Mouse (Mus musculus) ES-Bruce4 (cell line): ENCODE measurements at regions not wholly inside any gene's neighbourhood (a gene's known extent, or its start where the extent isn't known, plus 50 kb on each side); places are given as distances from the start of the nearest gene placed in this dataset.

Experiments used
- H3K27ac ChIP-seq: 2 replicates; pipeline ENCODE4 v1.5.1; 2012; ENCODE audit warnings: low read length, inconsistent platforms; ENCODE audit not compliant: insufficient read depth
- H3K27me3 ChIP-seq: 2 replicates; pipeline ENCODE4 v1.6.1; 2012; ENCODE audit warnings: mild to moderate bottlenecking, low read length, inconsistent platforms; ENCODE audit not compliant: control insufficient read depth, poor library complexity, insufficient read depth, severe bottlenecking
- H3K36me3 ChIP-seq: 2 replicates; pipeline ENCODE4 v1.6.1; 2012; ENCODE audit warnings: inconsistent platforms, mild to moderate bottlenecking, low read length, moderate library complexity; ENCODE audit not compliant: control insufficient read depth, poor library complexity, insufficient read depth, severe bottlenecking
- H3K4me1 ChIP-seq: one replicate; pipeline ENCODE4 v1.8.1; 2011; ENCODE audit warnings: low read length; ENCODE audit not compliant: control insufficient read depth, insufficient read depth
- H3K4me3 ChIP-seq: 2 replicates; pipeline ENCODE4 v1.5.1; 2011; ENCODE audit warnings: low read depth, mild to moderate bottlenecking, low read length
- H3K9ac ChIP-seq: 2 replicates; pipeline ENCODE4 v1.6.1; 2012; ENCODE audit warnings: low read depth, mild to moderate bottlenecking, inconsistent platforms; ENCODE audit not compliant: poor library complexity, severe bottlenecking
- H3K9me3 ChIP-seq: replicated peaks from 2 replicates; pipeline ENCODE4 v1.6.1; 2012; ENCODE audit warnings: mild to moderate bottlenecking, low read length, inconsistent platforms; ENCODE audit not compliant: control insufficient read depth, poor library complexity, insufficient read depth, severe bottlenecking
- CTCF ChIP-seq: IDR thresholded peaks from one replicate; pipeline ENCODE4 v1.8.1; 2011; ENCODE audit warnings: low read depth, low read length
- EP300 ChIP-seq: IDR thresholded peaks from 2 replicates; pipeline ENCODE4 v1.6.1; 2011; ENCODE audit warnings: low read depth, low read length; ENCODE audit not compliant: insufficient read depth
- POLR2A ChIP-seq: IDR thresholded peaks from one replicate; pipeline ENCODE4 v1.8.1; 2011; ENCODE audit warnings: low read length; ENCODE audit not compliant: insufficient read depth

- Histone ChIP-seq H3K36me3 (no peaks in the 10 kb centered on the region), H3K9ac (no peak overlapping the region), H3K27ac (no peak overlapping the region), H3K27me3 (no peaks in the 10 kb centered on the region), H3K4me3 (no peak overlapping the region), H3K4me1 (no peaks in the 10 kb centered on the region), H3K9me3 (no peaks in the 10 kb centered on the region)
- TF ChIP-seq CTCF (no peak), EP300 (no peak), POLR2A (no peak)
These were observed 59.7 kb upstream of the Kctd3 start for GRCm38 (mm10) chr1:189067204-189067960.

GRCm38 (mm10) chr1:189066446-189067151, 59.0 kb upstream of the Kctd3 start:
- Histone ChIP-seq H3K27me3 (no peaks in the 10 kb centered on the region), H3K36me3 (no peaks in the 10 kb centered on the region), H3K4me1 (no peaks in the 10 kb centered on the region), H3K27ac (no peak overlapping the region), H3K9ac (no peak overlapping the region), H3K9me3 (no peaks in the 10 kb centered on the region), H3K4me3 (no peak overlapping the region)
- TF ChIP-seq POLR2A (no peak), EP300 (no peak), CTCF (no peak)

- Histone ChIP-seq H3K36me3 (no peaks in the 10 kb centered on the region), H3K27me3 (no peaks in the 10 kb centered on the region), H3K9me3 (no peaks in the 10 kb centered on the region), H3K27ac (no peak overlapping the region), H3K4me3 (no peak overlapping the region), H3K9ac (no peak overlapping the region), H3K4me1 (no peaks in the 10 kb centered on the region)
- TF ChIP-seq EP300: no peak
- no peak for TF ChIP-seq POLR2A
- no peak for TF ChIP-seq CTCF
These were observed 57.7 kb upstream of the Kctd3 start for GRCm38 (mm10) chr1:189065152-189065910.

- TF ChIP-seq POLR2A (no peak), EP300 (no peak), CTCF (no peak)
- H3K27ac ChIP-seq: no peak overlapping the region
- H3K4me1 ChIP-seq: no peaks in the 10 kb centered on the region
- no peak overlapping the region for H3K9ac ChIP-seq
- no peaks in the 10 kb centered on the region for H3K27me3 ChIP-seq
- H3K4me3 ChIP-seq: no peak overlapping the region
- no peaks in the 10 kb centered on the region for H3K9me3 ChIP-seq
- H3K36me3 ChIP-seq: no peaks in the 10 kb centered on the region
These were observed 57.0 kb upstream of the Kctd3 start for GRCm38 (mm10) chr1:189064629-189065028.

- Histone ChIP-seq H3K27me3 (no peaks in the 10 kb centered on the region), H3K4me3 (no peak overlapping the region), H3K9ac (no peak overlapping the region), H3K36me3 (no peaks in the 10 kb centered on the region), H3K9me3 (no peaks in the 10 kb centered on the region), H3K4me1 (no peaks in the 10 kb centered on the region), H3K27ac (no peak overlapping the region)
- TF ChIP-seq POLR2A (no peak), CTCF (no peak), EP300 (no peak)
These were observed 56.1 kb upstream of the Kctd3 start for GRCm38 (mm10) chr1:189063699-189064098.
